Mouse (Mus musculus) Muller cell, postnatal 12 days (primary cell): ENCODE data around the gene Tenm2.

Experiments used
- DNase-seq: peaks from one replicate; pipeline ENCODE4 v3.0.0-alpha.2; 2015; ENCODE audit errors: inconsistent ontology term

Gene Tenm2

DNA sequence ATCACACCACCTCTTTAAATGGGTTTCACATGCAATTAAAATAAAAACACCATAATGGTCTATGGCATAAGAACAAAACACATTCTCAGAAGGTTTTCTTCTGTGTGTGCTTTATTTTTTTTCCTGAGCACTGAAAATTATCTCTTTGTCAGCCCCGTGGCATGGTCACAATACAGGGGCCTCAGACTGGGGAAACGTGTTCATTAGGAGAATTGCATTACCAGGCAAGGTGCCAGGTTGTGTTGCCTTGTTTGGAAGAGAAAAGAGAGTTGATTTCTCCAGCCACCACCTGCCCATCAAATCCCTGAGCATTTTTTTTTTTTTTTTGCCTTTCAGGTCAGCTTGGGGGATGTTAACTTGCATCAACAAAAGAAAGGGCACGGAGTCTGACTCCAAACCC lies 631.5 kb downstream of the Tenm2 start:
- peak; percentile 47 for DNase-seq

DNA sequence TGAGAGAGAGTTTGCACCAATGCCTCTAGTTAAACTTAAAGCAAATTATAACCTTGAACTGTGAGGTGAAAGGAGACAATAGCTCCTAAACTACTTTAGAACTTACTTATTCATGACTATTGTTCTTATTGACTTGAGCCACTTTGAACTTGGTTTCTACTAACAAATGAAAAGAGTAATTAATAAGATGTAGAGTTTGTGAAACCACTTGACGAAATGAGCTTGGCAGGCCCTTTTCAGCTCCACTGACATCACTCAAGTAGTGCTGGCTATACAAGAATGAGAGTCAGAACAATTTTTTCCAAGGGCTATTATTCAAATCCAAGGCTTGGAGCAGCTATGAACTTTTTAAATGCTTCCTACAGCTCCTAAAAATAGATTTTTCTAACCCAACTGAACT lies 643.3 kb downstream of the Tenm2 start:
- DNase-seq = peak; percentile 63

- no peak for DNase-seq
These were observed 669.6 kb downstream of the Tenm2 start for GRCm38 (mm10) chr11:36566146-36566545.

DNA sequence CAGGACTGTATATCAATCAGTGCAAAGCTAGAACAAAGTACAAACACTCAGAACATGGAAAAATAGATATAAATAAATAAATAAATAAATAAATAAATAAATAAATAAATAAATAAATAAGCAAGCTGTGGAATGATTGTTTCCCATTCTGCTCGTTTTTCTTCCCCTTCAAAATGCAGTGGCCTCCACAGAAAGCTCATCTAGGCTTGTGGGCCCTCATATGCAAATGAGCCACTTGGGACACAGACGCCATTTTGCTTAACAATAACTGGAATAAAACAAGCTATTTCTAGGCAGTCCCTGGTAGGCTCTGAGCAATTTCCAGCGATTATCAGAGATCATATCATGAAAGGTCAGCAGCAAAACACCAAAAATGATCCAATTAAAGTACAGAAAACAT lies 672.9 kb downstream of the Tenm2 start:
- DNase-seq = no peak

GRCm38 (mm10) chr11:36560785-36561548 lies 674.8 kb downstream of the Tenm2 start:
- no peak for DNase-seq

DNA sequence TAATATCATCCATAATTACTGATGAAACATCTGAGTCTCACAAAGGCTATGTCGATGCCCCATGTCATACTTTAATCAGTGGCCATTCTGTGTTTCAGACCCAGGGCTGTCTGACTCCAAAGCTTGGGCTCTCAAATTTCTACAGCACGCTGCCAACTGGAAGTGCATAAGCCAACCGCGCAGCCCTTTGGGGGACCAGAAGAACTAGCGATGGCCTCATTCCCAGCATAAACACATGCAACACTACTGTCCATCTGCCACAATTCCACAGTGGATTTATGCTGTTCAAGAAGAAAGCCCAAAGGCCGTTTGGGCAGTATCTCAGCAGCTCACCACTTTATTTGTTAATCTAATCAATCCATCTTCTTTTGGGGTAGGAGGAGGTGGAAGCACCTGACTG lies 678.4 kb downstream of the Tenm2 start:
- DNase-seq = no peak

DNA sequence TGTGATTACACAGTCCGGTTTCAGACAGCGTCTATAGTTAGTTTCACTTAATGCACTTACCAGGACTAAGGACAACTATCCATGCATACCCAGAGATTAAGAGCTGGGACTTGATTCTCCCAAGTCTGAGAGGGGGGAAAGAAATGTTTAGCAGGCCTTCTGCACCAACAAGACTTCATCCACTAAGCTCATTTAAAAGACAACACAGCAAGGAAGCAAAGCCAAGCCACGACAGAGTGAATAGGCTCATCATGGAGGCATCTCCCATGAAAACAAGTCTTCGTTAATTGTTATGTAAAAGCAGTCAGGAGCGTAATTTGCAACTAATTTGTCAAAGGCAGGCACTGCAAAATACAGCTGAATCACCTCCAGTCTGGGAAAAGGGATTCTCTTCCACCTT lies 682.5 kb downstream of the Tenm2 start:
- DNase-seq = peak; percentile 34

- no peak for DNase-seq
These were observed 685.1 kb downstream of the Tenm2 start for GRCm38 (mm10) chr11:36550649-36551048.

DNA sequence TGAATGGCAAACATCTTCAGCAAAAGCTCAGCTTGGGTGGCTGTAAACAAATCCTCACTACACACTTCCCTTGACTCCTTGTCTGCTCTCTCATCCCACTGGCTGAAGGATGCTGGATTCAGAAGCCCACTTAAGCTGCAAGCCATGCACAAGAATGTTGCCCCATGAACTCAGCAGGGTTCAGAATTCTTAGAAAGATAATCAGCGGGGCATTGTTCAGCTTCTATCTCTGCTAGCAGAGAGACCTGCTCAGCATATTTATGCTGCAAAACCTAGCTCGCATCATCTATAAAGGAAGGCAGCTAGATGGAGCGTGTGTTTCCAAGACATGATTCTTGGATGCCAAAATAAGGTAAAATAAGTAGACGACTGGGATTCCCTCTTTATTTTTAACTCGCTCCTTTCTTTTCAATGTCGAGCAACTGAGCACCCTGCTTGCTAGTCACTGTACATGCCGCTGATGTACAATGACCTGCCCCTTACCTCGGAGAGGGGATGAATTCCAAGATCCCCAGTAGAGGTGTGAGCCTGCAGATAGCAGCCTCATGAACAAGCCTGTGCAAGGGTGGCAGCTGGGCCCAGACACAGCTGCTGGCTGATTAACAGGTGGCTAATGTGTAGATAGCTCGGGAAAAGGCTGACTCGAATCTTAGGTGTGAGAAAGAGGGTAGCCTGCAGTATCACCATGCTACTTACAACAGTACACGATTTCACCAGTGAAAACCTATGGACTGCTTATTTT lies 686.2 kb downstream of the Tenm2 start:
- DNase-seq = peak; percentile 9

- no peak for DNase-seq
These were observed 687.6 kb downstream of the Tenm2 start for GRCm38 (mm10) chr11:36548139-36548538.

DNA sequence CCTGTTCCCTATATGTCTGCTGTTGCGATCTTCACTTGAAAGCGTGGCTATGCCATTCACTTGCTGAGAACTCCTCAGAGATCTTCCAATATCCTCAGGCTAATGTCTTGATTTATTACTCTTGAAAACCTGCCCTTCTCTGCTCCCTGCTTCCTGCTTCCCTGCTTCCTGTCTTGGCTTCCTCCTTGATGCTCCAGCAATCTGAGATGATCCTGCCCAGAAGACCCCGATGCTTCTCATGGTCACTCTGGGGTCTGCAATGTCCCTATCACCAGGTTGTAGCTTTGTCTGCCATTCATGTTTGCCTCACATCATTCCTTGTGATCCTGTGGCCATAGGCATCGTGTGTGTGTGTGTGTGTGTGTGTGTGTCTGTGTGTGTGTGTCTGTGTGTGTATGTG lies 697.6 kb downstream of the Tenm2 start:
- DNase-seq = no peak

DNA sequence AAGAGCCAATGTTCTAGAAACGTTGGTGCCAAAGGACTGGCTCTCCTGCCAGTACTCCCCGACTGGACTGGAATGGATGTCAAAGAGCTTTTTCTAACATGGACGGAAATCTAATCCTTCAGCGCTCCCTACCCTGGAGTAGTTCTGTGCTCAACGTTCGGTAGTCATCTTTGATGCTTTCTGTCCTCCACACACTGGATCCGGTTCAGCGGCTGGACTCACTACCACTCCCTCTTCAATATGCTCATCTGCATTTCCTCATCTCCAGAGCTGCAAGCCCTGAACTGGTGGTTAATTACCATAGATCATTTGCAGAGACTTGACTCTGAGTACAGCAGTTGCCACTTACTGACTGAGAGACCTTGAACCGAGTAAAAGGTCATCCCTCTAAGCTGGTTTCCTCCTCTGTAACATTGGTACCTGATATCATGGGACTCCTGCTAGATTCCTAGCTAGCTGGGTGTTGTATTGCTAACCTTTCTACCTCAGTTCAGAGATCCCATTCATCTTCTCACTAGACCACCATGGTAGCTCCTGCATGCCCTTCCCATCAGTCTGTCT lies 698.1 kb downstream of the Tenm2 start:
- DNase-seq = no peak

- no peak for DNase-seq
These were observed 700.2 kb downstream of the Tenm2 start for GRCm38 (mm10) chr11:36535591-36535990.

GRCm38 (mm10) chr11:36531614-36532013 lies 704.1 kb downstream of the Tenm2 start:
- no peak for DNase-seq

DNA sequence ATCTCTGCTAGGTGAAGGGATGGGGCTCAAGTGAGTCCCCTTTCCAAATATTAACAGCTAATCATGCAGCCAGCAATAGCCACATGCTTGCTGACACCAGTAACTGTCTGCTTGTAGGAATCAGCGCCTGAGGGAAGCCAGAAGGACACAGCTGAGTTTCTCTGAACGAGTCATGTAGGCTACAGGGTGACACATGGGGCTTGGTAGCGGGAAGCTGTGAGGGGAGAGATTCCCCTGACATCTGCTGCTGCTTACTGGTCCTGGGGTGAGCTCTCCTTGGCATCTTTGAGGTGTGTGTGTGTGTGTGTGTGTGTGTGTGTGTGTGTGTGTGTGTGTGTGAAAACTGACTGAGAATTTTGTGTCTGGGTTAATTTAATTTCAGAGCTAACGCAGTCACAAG lies 708.3 kb downstream of the Tenm2 start:
- no peak for DNase-seq

GRCm38 (mm10) chr11:36526381-36526780 lies 709.4 kb downstream of the Tenm2 start:
- peak; percentile 66 for DNase-seq

GRCm38 (mm10) chr11:36512468-36512867 lies 723.3 kb downstream of the Tenm2 start:
- no peak for DNase-seq

GRCm38 (mm10) chr11:36508312-36508711 lies 727.5 kb downstream of the Tenm2 start:
- no peak for DNase-seq

DNA sequence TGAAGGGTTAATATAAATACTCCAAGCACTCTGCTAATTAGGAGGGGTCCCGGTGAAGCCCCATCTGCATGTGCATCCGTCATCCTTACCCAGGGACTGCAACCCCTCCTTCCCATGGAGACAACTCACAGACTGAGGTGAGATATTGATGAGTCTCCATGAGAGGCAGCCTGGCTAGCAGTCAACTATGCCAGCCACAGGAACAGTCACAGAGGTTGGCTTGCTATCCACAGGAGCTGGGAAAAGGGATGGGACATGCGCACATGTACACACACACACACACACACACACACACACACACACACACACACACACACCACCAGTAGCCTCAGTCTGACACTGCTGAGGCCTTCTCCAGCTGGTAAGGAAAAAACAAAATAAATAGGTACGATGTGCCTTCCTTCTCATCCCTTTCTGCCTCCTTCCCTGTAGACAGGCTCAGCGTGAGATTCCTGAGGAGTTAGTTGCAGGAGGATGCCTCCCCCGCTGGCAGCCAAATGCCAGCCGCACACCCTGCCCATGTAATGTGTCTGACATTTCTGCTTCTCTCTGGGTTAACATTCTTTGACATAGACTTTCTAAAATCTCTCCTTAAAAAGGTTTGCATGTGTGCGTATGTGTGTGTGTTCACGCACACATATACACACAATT lies 740.7 kb downstream of the Tenm2 start:
- DNase-seq = peak; percentile 59

DNA sequence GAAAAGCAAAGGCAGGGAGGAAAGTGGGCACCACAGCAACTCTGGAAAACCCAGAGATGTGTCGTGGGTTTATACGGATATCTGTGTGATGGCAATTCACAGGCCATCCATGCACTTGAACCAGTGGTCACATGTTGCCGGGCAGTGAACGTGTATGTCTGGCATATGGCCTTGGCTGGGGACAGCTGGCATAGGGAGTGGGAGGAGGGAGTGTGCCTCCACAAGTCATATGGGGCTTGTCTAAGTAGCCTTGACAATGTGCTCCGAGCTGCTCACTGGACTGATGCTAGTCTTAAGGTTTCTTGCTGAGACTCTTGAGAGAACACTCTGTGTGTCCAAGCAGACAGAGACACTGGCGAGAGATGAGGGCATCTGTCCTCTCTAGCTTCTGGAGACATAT lies 743.5 kb downstream of the Tenm2 start:
- no peak for DNase-seq

DNA sequence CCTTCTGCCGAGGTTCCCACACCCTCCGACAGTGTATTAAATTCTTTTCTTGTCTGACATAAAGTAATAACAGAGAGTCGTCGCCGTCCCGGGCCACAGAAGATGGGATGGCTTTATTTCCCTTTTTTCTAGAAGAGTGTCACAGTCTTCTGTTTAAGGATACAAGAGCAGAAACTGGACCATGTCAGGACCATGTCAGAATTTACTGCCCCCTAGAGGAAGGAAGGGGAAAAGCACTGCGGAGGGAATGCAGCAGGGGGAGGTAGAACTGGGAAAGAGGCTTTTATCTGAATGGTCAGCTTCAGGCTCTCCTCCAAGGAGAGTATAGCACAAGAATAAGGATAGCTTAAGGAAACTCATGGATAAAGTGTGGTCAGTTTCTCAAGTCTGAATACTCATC lies 745.7 kb downstream of the Tenm2 start:
- DNase-seq = no peak

GRCm38 (mm10) chr11:36488666-36489065 lies 747.1 kb downstream of the Tenm2 start:
- peak; percentile 56 for DNase-seq
